22 mouse cellular contexts compared by ENCODE assay signal in genomic region chr12:71977364-71977763, GRCm38 (mm10).
DNase-seq lines count a peak whose midpoint lies in the region; ATAC-seq and TF ChIP-seq lines count a peak whose summit lies in the region.
"Had no signal": no experiment of that assay in that cellular context is flagged by ENCODE, and none has a peak within 500 bp of the region (broad histone marks: within the 10 kb centered on the region; RNA-seq: fewer than 3 reads in every experiment).

No protein-coding gene starts in this region.

- H3K4me2 ChIP-seq in forebrain, embryonic 12.5 days: no peak overlapping the region
- H3K4me2 ChIP-seq in forebrain, embryonic 14.5 days (ENCODE audit: low read length): no peak overlapping the region
- no peak overlapping the region for H3K4me2 ChIP-seq in hindbrain, postnatal 0 days (ENCODE audit: low read depth, low read length)
- no peak overlapping the region for H3K4me2 ChIP-seq in hindbrain, embryonic 16.5 days (ENCODE audit: low read length)
- H3K4me2 ChIP-seq in lung, postnatal 0 days (replicated peaks; ENCODE audit: low read depth, low read length): no peak overlapping the region
- H3K4me2 ChIP-seq: hindbrain, embryonic 13.5 days; liver, embryonic 13.5 days; midbrain, embryonic 11.5 days had no signal

- no peak for TF ChIP-seq CTCF in hindbrain, postnatal 0 days (IDR thresholded peaks at IDR 0.05; ENCODE audit: low read depth)
- TF ChIP-seq CTCF in lung, postnatal 0 days (IDR thresholded peaks at IDR 0.05): no peak

- 0 out of 2 replicates have a peak overlapping the region, but pooled peaks have one; percentile 68 for H3K27ac ChIP-seq in forebrain, embryonic 12.5 days
- H3K27ac ChIP-seq in forebrain, embryonic 14.5 days (ENCODE audit: low read depth, low read length): no peak overlapping the region; the same call in 1 of the 2 replicates
- peak overlapping the region; percentile 76; the same call in 1 of the 2 replicates for H3K27ac ChIP-seq in heart, embryonic 10.5 days
- peak overlapping the region; percentile 15; the same call in 1 of the 2 replicates for H3K27ac ChIP-seq in hindbrain, postnatal 0 days
- no peak overlapping the region for H3K27ac ChIP-seq in hindbrain, embryonic 16.5 days (ENCODE audit: low read depth, low read length)
- H3K27ac ChIP-seq in lung, postnatal 0 days (ENCODE audit: low read length): 0 out of 2 replicates have a peak overlapping the region, but pooled peaks have one; percentile 29
- H3K27ac ChIP-seq: hindbrain, embryonic 13.5 days had no signal

- H3K27me3 ChIP-seq in forebrain, embryonic 12.5 days: no peaks in the 10 kb centered on the region
- no peaks in the 10 kb centered on the region for H3K27me3 ChIP-seq in forebrain, embryonic 14.5 days (replicated peaks; ENCODE audit: control insufficient read depth, insufficient read depth, low read length)
- H3K27me3 ChIP-seq in heart, embryonic 10.5 days (ENCODE audit: insufficient read depth, poor library complexity, severe bottlenecking): no peaks in the 10 kb centered on the region
- H3K27me3 ChIP-seq in hindbrain, postnatal 0 days (ENCODE audit: insufficient read depth, low read length): no peaks in the 10 kb centered on the region
- no peaks in the 10 kb centered on the region for H3K27me3 ChIP-seq in hindbrain, embryonic 16.5 days (replicated peaks; ENCODE audit: control insufficient read depth, insufficient read depth, low read length)
- no peaks in the 10 kb centered on the region for H3K27me3 ChIP-seq in lung, postnatal 0 days (replicated peaks; ENCODE audit: insufficient read depth, low read length)
- H3K27me3 ChIP-seq: hindbrain, embryonic 13.5 days; liver, embryonic 13.5 days had no signal

- ATAC-seq in forebrain, embryonic 12.5 days (ENCODE audit: low FRiP score): no peak
- ATAC-seq in forebrain, embryonic 14.5 days: no peak
- ATAC-seq in hindbrain, postnatal 0 days: no peak
- ATAC-seq in hindbrain, embryonic 16.5 days: no peak
- no peak for ATAC-seq in lung, postnatal 0 days
- ATAC-seq: CD4-positive, CD25-positive, alpha-beta regulatory T cell, adult 4 months had no signal

- H3K36me3 ChIP-seq in forebrain, embryonic 12.5 days (replicated peaks): peaks cover 61% of the 10 kb centered on the region
- H3K36me3 ChIP-seq in forebrain, embryonic 14.5 days (ENCODE audit: control insufficient read depth, insufficient read depth, low read length): peaks cover 53% of the 10 kb centered on the region
- H3K36me3 ChIP-seq in heart, embryonic 10.5 days: peaks cover 71% of the 10 kb centered on the region
- peaks cover 56% of the 10 kb centered on the region for H3K36me3 ChIP-seq in hindbrain, postnatal 0 days (ENCODE audit: insufficient read depth, low read length)
- H3K36me3 ChIP-seq in hindbrain, embryonic 16.5 days (ENCODE audit: control insufficient read depth, insufficient read depth, low read length): peaks cover 24% of the 10 kb centered on the region
- H3K36me3 ChIP-seq in lung, postnatal 0 days (ENCODE audit: insufficient read depth, low read length): peaks cover 35% of the 10 kb centered on the region

- 95% methylated on average over 7 of the region's 7 CpGs for WGBS in forebrain, embryonic 12.5 days
- WGBS in forebrain, embryonic 14.5 days: 90% methylated on average over 7 of the region's 7 CpGs
- 93% methylated on average over 7 of the region's 7 CpGs for WGBS in heart, embryonic 10.5 days
- WGBS in hindbrain, postnatal 0 days: 88% methylated on average over 7 of the region's 7 CpGs
- 89% methylated on average over 7 of the region's 7 CpGs for WGBS in hindbrain, embryonic 16.5 days
- 79% methylated on average over 7 of the region's 7 CpGs for WGBS in lung, postnatal 0 days

- no peak for TF ChIP-seq EP300 in lung, postnatal 0 days (IDR thresholded peaks at IDR 0.05)

- H3K4me3 ChIP-seq in forebrain, embryonic 12.5 days (replicated peaks): no peak overlapping the region
- no peak overlapping the region for H3K4me3 ChIP-seq in forebrain, embryonic 14.5 days (ENCODE audit: low read depth, low read length)
- no peak overlapping the region for H3K4me3 ChIP-seq in heart, embryonic 10.5 days
- H3K4me3 ChIP-seq in hindbrain, postnatal 0 days (ENCODE audit: low read length): no peak overlapping the region
- H3K4me3 ChIP-seq in hindbrain, embryonic 16.5 days (ENCODE audit: low read length): no peak overlapping the region
- no peak overlapping the region for H3K4me3 ChIP-seq in lung, postnatal 0 days (ENCODE audit: low read depth, low read length)
- H3K4me3 ChIP-seq: hindbrain, embryonic 13.5 days; left cerebral cortex, adult 2 months; liver, embryonic 13.5 days had no signal

- DNase-seq in forebrain, embryonic 14.5 days (ENCODE audit: low spot score): no peak
- no peak for DNase-seq in heart, embryonic 10.5 days (ENCODE audit: low spot score)
- DNase-seq in heart, adult 8-10 months (ENCODE audit: low spot score): no peak
- no peak for DNase-seq in hindbrain, postnatal 0 days (ENCODE audit: low spot score)
- DNase-seq in lung, postnatal 0 days (ENCODE audit: low spot score): no peak
- no peak for DNase-seq in lung, postnatal 4 days
- DNase-seq: adrenal gland, postnatal 25 days; cerebellum, adult 8-10 months; cerebellum, postnatal 36 days; kidney, adult 9 months; kidney, postnatal 4 days; layer of hippocampus, adult 9-11 months; liver, embryonic 13.5 days; right cerebral cortex, adult 18-20 months; right cerebral cortex, postnatal 4 days; thymus, postnatal 14 days had no signal

- H3K9me3 ChIP-seq in forebrain, embryonic 12.5 days: no peaks in the 10 kb centered on the region
- H3K9me3 ChIP-seq in forebrain, embryonic 14.5 days (replicated peaks; ENCODE audit: control insufficient read depth, low read length): no peaks in the 10 kb centered on the region
- H3K9me3 ChIP-seq in heart, embryonic 10.5 days: no peaks in the 10 kb centered on the region
- H3K9me3 ChIP-seq in hindbrain, postnatal 0 days (ENCODE audit: low read length): no peaks in the 10 kb centered on the region
- no peaks in the 10 kb centered on the region for H3K9me3 ChIP-seq in hindbrain, embryonic 16.5 days (ENCODE audit: control insufficient read depth, low read length)
- H3K9me3 ChIP-seq in lung, postnatal 0 days (ENCODE audit: low read length): no peaks in the 10 kb centered on the region
- H3K9me3 ChIP-seq: hindbrain, embryonic 13.5 days; liver, embryonic 13.5 days had no signal

- peaks cover 21% of the 10 kb centered on the region for H3K4me1 ChIP-seq in forebrain, embryonic 12.5 days
- H3K4me1 ChIP-seq in forebrain, embryonic 14.5 days (ENCODE audit: control insufficient read depth, insufficient read depth, low read length): peaks cover 39% of the 10 kb centered on the region
- peaks cover 83% of the 10 kb centered on the region for H3K4me1 ChIP-seq in heart, embryonic 10.5 days
- peaks cover 6% of the 10 kb centered on the region; the same call in 1 of the 2 replicates for H3K4me1 ChIP-seq in hindbrain, postnatal 0 days (ENCODE audit: insufficient read depth, low read length)
- H3K4me1 ChIP-seq in hindbrain, embryonic 16.5 days (ENCODE audit: control insufficient read depth, insufficient read depth, low read depth, low read length): peaks cover 6% of the 10 kb centered on the region; the same call in 1 of the 2 replicates
- peaks cover 13% of the 10 kb centered on the region for H3K4me1 ChIP-seq in lung, postnatal 0 days (ENCODE audit: insufficient read depth, low read depth, low read length)

- H3K9ac ChIP-seq in forebrain, embryonic 12.5 days: no peak overlapping the region
- no peak overlapping the region for H3K9ac ChIP-seq in forebrain, embryonic 14.5 days (ENCODE audit: low read length)
- H3K9ac ChIP-seq in hindbrain, postnatal 0 days (replicated peaks; ENCODE audit: low read length): no peak overlapping the region
- no peak overlapping the region for H3K9ac ChIP-seq in hindbrain, embryonic 16.5 days (ENCODE audit: low read depth, low read length)
- H3K9ac ChIP-seq in lung, postnatal 0 days (replicated peaks; ENCODE audit: low read depth): no peak overlapping the region
- H3K9ac ChIP-seq: hindbrain, embryonic 13.5 days; liver, embryonic 13.5 days had no signal

Comparison
In these comparisons a context has a peak if more than half of its experiments do, and no peak if none do; other contexts are left out.
1. H3K27ac ChIP-seq: peak in forebrain, embryonic 12.5 days (single experiment), heart, embryonic 10.5 days (single experiment), hindbrain, postnatal 0 days (single experiment) and lung, postnatal 0 days (single experiment); none in forebrain, embryonic 14.5 days (single experiment) and hindbrain, embryonic 16.5 days (single experiment).